Mouse (Mus musculus): ENCODE data around the gene Gm10203.
A peak's percentile ranks its signal among the peaks of the same experiment; 100 is the strongest.
"Not testable (repeated sequence)": the region's sequence is repeated elsewhere in the genome, so short reads cannot be mapped to it uniquely, and the experiment has no call there.

Gene Gm10203

DNA sequence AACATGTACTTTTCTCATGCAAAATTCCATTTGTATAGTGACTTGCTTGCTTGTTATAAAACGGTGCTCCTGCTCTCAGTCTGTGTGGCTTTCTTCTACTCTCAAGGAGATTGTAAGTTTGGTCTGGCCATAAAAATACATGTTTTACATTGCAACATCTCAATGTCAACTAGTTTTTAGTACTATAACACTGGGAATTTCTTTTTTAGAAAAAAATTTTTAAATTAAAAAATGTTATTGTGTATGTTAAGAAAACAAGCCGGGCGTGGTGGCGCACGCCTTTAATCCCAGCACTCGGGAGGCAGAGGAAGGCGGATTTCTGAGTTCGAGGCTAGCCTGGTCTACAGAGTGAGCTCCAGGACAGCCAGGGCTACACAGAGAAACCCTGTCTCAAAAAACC lies at the start of gene Gm10203:
Gene Gm10203, plus strand, starts transcription at position 301 of the 400 bp plus-strand sequence.
- DNase-seq: not testable (repeated sequence)

DNA sequence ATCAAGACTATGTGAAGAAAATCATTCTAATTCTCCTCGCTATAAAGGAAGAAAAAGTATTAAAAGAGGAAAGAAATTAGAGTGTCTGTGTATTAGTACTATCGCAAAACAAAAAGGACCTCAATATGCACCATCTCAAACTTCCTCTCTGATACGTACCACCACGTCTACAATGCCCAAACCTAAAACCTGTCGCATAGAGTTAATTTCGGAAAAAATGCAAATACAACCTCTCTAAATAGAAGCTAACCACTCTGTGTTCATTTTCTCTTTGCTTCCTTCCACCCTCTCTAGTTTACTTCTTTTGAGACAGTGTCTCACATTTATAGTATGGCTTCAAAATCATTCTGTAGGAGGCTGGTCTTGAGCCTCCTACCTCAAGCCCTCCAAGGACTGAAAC lies 37.6 kb upstream of the Gm10203 start:
- no peak for DNase-seq

GRCm38 (mm10) chr6:149093465-149093864 lies 36.5 kb upstream of the Gm10203 start:
- no peak for DNase-seq

DNA sequence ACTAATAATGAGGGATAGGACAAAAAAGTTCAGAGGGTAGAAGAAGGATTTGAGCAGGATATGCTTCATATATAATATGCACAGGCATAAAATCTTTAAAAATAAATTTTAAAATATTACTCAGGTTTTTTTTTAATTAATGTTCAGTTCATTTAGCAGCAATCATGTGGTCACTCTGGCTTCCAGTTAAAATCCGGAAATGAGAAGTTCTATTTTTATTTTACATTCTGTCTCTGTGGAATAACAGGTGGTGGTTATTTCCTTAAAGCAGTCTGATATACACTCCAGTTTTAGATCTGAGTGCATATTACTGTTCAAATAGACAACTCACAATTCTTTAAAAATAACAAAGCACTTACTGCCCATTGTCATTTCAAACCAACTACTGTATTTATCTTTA lies 35.4 kb upstream of the Gm10203 start:
- DNase-seq: no peak

DNA sequence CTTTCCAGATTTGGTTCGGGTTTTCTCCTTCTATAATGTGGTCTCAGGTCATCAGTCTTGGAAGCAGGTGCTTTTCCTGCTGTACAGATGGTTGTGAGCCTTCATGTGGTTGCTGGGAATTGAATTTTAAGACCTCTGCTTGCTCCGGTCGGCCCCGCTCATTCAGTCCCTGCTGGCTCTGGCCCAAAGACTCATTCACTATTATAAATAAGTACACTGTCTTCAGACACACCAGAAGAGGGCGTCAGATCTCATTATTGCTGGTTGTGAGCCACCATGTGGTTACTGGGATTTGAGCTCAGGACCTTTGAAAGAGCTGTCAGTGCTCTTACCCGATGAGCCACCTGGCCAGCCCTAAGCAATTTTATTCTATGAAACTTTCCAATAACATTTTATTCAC lies 34.6 kb upstream of the Gm10203 start:
- peak; percentile 32 for DNase-seq

GRCm38 (mm10) chr6:149096233-149096632 lies 33.7 kb upstream of the Gm10203 start:
- DNase-seq: no peak

DNA sequence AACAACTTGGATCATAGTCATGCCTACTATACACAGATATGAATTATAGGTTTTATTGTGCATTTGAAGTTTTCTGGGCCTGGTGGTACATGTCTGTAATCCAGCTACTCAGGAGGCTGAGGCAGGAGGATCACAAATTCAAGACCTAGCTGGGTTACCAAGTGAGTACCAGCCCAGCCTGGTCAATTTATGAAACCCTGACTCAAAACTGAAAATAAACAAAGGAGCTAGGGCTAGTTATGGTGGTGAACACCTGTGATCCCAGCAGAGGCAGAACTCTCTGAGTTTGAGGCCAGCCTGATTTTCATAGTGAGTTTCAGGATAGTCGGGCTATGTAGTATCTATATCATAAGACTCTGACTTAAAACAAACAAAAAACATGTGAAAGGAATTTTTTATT lies 32.7 kb upstream of the Gm10203 start:
- no peak for DNase-seq

DNA sequence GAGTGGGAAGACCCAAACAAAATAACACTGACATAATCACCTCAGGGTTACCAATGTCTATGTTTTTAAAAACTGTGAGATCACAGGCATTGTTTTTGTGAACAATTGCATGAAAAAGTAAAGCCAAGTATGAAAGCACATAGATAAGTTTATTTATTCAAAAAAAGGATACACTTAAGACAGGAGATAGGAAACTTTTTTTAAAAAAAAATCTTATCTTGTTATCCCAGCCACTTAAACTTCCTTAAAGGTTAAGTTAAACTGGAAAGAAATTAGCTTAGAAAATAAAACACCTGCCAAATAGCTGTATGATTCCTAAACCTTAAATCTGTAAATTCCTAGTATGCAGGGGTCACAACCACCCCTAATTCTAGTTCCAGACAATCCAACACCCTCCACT lies 31.0 kb upstream of the Gm10203 start:
- DNase-seq: no peak

DNA sequence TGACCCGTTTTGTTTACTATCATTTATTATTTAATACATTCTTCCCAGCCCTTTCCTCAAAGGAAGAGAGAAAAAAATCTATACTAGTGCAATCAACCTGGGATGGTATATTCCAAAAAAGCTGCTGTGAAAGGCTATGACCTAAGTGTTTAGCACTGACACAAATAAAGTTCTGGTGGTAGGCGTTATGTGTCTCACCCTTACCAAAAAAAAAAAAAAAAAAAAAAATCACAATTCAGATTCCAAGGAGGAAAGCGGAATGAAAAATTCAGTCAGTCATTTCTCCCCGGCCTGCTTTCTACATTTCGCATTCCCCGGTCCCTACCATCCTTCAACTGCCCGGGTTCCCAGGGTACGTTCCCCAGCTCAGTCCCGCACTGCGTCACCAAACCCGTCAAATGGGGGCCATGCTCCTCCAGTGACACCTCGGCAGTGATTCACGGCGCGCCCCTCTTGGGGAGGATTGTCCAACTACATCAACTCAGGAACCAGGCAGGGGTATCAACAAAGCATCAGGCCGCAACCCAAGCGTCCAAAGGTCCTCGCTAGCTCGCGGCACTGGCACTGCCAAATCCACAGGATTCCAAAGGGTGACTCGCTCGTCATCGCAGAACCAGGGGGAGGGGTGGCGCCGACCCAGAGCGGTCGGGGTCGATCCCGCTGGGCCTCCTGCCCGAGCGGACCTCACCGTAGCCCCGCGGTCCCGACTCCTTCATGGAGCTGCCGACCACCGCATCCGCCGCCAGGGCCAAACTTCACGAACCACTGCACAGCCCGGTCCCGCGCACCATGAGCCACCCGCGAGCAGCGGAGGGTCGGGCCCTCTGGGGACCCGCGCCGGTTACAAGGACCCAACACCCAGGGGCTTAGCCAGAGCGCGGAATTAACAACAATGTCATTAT lies 29.5 kb upstream of the Gm10203 start:
- peak; percentile 63 for DNase-seq

- DNase-seq: peak; percentile 82
Observed at GRCm38 (mm10) chr6:149101076-149101942, 28.7 kb upstream of the Gm10203 start, which contains the start of gene Dennd5b. TSS of gene Dennd5b (minus strand) at chr6:149101680.

DNA sequence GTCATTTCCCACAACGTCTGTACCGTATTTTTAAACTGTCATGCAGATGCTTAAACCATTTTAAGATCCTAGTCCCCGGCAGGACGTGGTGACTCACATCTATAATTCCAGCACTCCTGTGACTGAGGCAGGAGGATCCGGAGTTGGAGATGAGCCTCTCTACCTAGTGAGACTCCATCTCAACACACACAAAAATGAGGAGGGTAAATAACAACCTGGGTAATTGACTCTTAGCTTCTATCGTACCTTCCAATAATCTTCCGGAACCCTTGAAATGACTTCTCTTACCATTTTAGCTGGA lies 28.1 kb upstream of the Gm10203 start:
- DNase-seq: no peak

GRCm38 (mm10) chr6:149103451-149103850 lies 26.5 kb upstream of the Gm10203 start:
- no peak for DNase-seq

GRCm38 (mm10) chr6:149107615-149108014 lies 22.4 kb upstream of the Gm10203 start:
- DNase-seq: no peak

GRCm38 (mm10) chr6:149108909-149109308 lies 21.1 kb upstream of the Gm10203 start:
- DNase-seq: no peak

- DNase-seq: no peak
Observed at GRCm38 (mm10) chr6:149116992-149117391, 13.0 kb upstream of the Gm10203 start.

- no peak for DNase-seq
Observed at GRCm38 (mm10) chr6:149118935-149119334, 11.0 kb upstream of the Gm10203 start.

- DNase-seq: peak; percentile 51
Observed at GRCm38 (mm10) chr6:149119853-149120252, 10.1 kb upstream of the Gm10203 start.

- no peak for DNase-seq
Observed at GRCm38 (mm10) chr6:149123042-149123441, 6.9 kb upstream of the Gm10203 start.

DNA sequence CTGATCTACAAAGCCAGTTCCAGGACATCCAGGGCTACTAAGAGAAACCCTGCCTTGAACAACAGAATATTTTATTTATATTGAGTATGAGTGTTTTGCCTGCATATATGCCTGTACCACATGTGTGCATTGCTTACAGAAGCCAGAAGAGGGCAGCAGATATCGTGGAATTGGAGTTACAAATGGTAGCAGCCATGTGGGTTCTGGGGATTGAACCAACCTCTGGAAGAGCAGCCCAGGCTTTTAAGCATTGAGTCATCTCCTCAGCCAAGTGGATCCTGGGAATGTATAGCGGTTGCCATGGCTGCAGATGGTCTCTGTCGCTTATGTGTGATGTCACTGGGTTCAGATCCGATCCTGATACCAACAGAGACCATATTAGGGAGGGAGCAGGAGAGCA lies 3.3 kb upstream of the Gm10203 start:
- DNase-seq: no peak

- DNase-seq: no peak
Observed at GRCm38 (mm10) chr6:149131111-149131510, 1.1 kb downstream of the Gm10203 start.

DNA sequence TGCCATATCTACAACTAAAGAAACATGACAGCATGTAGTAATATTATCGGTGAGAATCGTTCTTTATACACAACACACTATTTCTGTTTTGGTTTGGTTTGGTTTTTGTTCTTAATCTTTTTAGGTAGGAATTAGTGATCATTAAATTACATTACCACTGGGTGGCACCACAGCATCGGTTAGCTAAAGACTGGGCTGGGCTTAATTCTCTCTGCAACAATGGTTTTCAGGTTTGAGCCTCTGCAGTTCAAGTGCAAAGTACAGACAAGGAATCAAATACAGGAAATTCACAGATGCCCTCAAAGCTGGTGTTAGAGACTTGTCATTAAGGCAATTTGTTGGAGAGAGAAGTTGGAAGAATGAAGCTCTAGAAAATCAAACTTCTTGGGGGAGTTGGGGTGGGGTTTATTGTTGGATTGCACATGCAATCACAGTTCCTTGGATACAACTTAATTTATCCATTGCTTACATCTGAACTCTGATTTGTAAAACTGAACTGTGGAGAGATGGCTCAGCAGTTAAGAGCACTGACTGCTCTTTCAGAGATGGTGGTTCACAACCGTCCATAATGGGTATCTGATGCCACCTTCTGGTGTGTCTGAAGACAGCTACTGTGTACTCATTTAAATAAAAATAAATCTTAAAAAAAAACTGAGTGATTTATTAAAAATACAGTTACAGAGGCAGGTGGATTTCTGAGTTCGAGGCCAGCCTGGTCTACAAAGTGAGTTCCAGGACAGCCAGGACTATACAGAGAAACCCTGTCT lies 2.5 kb downstream of the Gm10203 start:
- DNase-seq: peak; percentile 6

DNA sequence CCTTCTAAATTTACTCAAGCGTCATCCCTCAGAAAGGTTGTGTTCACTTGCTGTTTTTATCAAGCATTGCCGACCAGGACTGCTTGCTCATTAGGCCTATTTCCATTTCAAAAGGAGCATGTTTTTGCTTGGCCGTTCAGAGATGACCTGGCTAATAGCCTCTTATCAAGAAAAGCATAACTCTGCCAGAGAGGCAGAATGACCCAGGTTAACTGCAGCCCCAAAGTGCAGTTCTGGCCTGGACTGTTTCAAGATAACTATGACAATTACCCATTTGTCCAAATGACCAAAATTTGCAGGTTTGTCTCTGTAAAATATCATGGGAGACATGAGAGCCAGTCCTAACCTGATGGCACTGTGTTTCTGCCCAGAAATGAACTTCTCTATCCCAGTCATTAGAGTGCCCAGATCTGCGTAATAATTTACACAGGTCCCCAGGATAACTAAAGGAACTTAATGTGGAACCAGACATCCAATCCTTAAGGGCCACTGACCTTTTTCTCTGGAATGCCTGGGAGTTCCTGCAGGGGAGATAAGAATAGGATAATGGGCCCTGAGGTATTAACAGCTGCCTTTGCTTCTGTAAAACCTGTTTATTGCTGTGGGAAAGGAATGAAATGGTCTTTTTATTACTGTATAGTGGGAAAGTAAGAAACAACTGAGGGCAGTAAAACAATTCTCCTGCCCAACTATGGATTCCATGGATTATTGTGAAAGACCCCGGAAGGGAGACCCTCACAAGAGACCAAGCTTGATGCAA lies 4.6 kb downstream of the Gm10203 start:
- DNase-seq: no peak
